Mouse (Mus musculus) T-cell, adult 66 days (primary cell): Measurements from ENCODE around the gene Hlf. TPM values are rescaled to one million over a fixed set of nuclear protein-coding genes. Genes with fewer than 3 reads are reported as not detected.

Experiments used
- total RNA-seq, 2 experiments: library from RNA; stranded (reverse); gene quantifications; 3 replicates in 1 of 2; 4 replicates in 1 of 2; pipeline ENCODE4 v1.2.4; 2023

Hlf gene
- 1 to 10 TPM; 1.1 to 1.4 TPM for total RNA-seq

DNA sequence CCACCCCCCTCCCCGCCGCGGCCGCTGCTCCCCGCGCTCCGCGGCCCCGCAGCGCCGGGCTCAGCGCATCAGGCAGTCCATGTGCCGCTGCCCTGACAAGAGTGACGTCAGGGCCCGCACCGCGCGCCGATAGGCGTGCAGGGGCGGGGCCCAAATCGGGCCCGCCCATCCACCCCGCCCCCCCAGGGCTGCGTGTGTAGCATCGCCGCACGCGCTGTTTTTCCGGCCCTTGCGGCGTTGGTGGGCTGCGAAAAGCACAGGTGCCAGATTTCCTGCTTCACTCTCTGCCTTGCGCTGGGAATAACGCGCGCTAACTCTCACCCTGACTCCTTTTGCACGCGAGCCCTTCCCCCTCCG lies at the start of gene Hlf:
Gene Hlf, minus strand, starts transcription at position 79 of the 357 bp plus-strand sequence.

Other genes with a start within 250 kb of the Hlf start
- gene Gm45716, start 203.2 kb downstream of the Hlf start, total RNA-seq, result 1 to 10 TPM; 1.2 to 1.9 TPM
- 10 to 100 TPM; 32.8 to 33.2 TPM for gene Mmd, start 141.4 kb downstream of the Hlf start, total RNA-seq
- 1 to 10 TPM; 6.5 to 6.8 TPM for gene Stxbp4, start 247.2 kb upstream of the Hlf start, total RNA-seq
- gene Cox11, start 247.3 kb upstream of the Hlf start, total RNA-seq, result 10 to 100 TPM; 20.9 to 24.0 TPM